Mouse (Mus musculus): ENCODE data around the gene Oas1g. TPM values are rescaled to one million over a fixed set of nuclear protein-coding genes. Genes with fewer than 3 reads are reported as not detected.
"Not testable (repeated sequence)": the region's sequence is repeated elsewhere in the genome, so short reads cannot be mapped to it uniquely, and the experiment has no call there.

Gene Oas1g
- total RNA-seq (2014; fragmentation: Nextera tagmentation) (2.5 TPM in 1 of 2 replicates, not detected in the other), total RNA-seq (2017) (not detected in 2 replicates)

DNA sequence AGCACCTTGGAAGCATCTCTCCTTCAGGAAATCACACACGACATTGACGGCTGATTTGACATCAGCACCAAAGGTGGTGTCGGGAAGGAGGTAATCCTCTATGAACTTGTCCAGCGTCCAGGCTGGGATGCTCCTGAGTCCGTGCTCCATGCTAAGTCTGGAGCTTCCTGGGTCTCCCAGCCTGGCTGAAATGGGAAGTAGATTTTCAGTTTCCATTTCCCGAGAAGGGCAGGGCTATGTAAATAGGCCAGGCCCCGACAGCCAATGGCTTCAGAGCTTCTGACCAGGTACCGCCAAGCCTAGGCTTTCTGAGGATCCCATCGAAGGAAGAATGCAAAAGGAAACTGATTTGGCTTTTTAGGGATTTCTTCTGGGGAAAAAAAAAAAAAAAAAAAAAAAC is at the start of gene Oas1g:
Gene Oas1g, minus strand, starts transcription at position 201 of the 400 bp plus-strand sequence.
- ATAC-seq (replicated peaks; ENCODE audit: low FRiP score, low TSS enrichment, poor library complexity, severe bottlenecking) = 0 out of 2 replicates have a peak, but pooled peaks have one; percentile 41

DNA sequence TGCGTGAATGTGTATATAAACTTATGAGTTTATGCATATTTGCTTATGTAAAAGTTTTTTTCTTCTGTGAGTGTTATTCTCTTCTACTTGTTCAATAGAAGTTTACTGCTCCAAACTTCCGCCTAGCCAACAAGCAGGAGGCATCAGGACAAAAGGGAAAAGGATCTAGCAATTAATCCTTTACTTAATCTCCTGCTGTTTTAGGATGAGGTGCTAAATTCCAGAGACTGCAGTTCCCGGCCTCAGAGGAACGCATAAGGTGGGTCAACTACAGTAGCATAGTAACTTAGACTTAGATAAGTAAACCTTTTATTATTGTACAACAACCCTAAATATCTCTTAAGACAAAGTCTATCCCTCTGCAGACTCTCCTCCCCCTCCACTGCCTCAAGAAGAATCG is 46.6 kb upstream of the Oas1g start:
- no peak for ATAC-seq (replicated peaks; ENCODE audit: low FRiP score, low TSS enrichment, poor library complexity, severe bottlenecking)

DNA sequence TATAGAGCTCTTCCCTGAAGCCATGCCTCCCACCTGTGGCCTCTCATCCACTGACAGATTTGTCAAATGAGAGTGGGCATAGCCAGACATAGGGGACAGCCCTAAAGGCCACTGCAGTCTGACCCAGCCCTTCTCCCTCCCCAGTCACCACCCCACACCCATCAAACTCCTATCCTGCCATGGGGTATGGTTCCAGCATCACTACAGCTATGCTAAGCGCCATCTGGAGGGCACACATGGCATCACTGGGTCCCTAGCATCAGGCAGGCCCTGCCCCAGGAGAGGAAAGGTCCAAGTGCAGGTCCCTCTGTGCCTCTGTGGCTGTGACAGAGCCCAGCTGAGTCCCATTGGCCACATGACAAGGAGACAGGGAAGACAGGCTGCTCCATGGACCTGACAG is 39.6 kb upstream of the Oas1g start:
- peak; percentile 71 for ATAC-seq (replicated peaks; ENCODE audit: low FRiP score, low TSS enrichment, poor library complexity, severe bottlenecking)

DNA sequence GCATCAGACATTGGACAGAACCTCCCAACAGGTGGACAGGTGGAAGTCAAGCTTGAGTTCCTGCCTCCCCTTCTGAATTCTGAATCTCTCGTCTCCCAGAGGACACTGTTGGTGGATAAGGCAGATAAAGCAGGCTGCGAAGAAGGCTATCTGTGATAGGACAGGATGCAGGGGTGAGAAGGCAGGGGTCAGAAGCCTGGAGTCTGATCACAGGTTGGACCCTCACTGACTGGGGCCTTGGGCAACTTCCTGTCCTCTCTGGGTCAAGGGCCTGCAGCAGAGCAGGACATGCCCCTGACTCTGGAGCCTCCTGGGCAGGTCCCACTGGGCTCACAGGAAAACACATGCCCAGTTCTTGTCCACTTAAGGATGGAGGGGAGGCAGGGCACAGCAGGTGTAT is 38.9 kb upstream of the Oas1g start:
- not testable (repeated sequence) for ATAC-seq (replicated peaks; ENCODE audit: low FRiP score, low TSS enrichment, poor library complexity, severe bottlenecking)

DNA sequence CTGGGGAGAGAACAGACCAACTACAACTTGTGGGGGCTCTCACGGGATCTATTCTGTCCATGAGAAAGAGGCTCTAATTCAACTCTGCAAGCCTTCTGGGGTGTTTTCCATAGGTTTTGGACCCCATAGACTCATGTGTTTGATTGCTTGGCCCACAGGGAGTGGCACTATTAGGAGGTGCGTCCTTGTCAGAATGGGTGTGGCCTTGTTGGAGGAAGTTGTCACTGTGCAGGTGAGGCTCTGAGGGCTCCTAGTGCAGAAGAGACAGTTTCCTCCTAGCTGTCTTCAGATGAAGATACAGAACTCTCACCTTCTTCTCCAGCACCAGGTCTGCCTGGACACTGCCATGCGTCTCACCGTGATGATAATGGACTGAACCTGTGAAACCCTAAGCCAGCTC is 37.1 kb upstream of the Oas1g start:
- ATAC-seq (replicated peaks; ENCODE audit: low FRiP score, low TSS enrichment, poor library complexity, severe bottlenecking) = not testable (repeated sequence)

DNA sequence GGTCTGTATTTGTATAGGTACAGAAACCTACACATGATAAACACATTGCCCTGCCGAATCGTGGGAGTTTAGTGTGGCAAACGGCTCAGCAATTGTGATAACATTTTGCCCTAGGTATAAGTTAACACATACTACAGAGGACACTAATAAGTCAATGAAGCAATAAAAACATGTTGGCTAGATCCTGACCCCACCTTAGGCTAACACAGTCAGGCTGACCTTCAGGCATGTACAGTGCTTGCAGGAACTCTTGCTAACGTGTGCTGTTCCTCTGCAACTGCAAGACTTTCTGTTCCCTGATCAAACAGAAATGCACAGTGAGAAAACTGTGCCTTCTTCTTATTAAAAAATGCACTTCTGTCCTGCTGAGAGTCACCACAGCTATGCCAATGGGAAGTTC is 36.6 kb upstream of the Oas1g start:
- ATAC-seq (replicated peaks; ENCODE audit: low FRiP score, low TSS enrichment, poor library complexity, severe bottlenecking) = no peak

DNA sequence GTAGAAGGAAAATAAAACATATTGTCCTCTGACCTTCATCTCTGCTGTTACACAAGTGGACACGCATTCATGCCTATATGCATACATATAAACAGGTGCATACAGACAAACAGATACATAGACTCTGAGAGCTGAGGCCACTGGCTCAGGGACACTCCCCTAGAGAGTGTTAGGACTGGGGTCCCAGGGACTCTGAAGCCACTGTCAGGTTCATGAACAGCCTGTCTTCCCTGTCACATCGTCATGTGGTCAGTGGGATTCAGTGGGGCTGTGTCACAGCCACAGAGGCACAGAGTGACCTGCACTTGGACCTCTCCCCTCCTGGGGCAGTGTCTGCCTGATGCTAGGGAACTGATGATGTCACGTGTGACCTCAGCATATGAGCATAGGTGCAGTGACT is 32.9 kb upstream of the Oas1g start:
- ATAC-seq (replicated peaks; ENCODE audit: low FRiP score, low TSS enrichment, poor library complexity, severe bottlenecking) = no peak

DNA sequence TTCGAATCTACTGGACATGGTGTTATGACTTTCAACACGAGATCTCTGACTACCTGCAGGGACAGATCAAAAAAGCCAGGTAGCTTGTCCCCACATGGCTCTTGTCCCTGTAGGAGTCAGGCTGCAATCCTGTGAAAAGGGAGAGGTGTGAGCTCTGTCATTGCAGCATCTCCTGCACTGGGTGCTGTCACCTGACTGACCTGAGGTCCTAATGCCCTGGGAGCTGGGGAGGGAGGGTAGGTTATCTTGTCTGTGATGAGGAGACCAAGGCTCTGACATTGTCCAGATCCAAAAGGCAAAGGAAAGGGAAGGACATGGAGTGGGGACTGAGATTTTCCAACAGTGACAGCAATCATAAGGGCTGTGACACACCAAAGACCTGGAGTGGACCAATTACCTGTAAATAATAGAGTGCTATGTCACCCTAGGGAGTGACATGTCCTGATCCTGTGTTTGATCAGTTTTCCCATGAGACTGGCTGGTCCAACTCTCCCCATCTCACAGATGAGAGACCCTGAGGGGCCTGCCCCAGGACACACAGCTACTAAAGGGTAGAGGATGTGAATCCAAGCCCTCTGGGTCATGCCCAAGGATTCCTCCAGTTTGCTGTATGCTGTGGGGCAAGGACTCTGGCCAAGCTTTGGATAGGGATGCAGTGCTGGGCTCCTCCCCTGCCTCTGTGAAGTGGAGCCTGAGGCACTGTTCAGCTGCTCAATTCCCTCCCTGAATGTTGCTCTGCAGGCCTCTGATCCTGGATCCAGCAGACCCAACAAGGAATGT is 31.9 kb upstream of the Oas1g start:
- not testable (repeated sequence) for ATAC-seq (replicated peaks; ENCODE audit: low FRiP score, low TSS enrichment, poor library complexity, severe bottlenecking)

DNA sequence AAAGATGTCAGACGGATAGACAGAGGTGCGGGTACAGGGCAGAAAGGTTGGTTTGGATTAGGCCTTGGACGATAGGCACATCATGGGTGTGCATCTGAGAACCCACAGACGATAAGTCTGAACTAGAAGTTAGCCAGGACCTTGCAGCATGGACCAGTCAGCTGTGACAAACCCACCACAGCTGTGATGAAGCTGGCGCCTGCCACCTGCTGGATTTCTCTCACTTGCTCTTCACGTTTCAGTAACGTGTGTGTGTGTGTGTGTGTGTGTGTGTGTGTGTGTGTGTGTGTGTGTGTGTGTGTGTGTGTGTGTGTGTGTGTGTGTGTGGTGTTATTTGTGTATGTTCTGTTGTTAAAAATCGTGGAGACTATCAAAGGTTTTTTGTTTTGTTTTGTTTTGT is 26.8 kb upstream of the Oas1g start, which contains the start of gene Oas1d:
Gene Oas1d, plus strand, starts transcription at position 333 of the 400 bp plus-strand sequence.
- not testable (repeated sequence) for ATAC-seq (replicated peaks; ENCODE audit: low FRiP score, low TSS enrichment, poor library complexity, severe bottlenecking)

DNA sequence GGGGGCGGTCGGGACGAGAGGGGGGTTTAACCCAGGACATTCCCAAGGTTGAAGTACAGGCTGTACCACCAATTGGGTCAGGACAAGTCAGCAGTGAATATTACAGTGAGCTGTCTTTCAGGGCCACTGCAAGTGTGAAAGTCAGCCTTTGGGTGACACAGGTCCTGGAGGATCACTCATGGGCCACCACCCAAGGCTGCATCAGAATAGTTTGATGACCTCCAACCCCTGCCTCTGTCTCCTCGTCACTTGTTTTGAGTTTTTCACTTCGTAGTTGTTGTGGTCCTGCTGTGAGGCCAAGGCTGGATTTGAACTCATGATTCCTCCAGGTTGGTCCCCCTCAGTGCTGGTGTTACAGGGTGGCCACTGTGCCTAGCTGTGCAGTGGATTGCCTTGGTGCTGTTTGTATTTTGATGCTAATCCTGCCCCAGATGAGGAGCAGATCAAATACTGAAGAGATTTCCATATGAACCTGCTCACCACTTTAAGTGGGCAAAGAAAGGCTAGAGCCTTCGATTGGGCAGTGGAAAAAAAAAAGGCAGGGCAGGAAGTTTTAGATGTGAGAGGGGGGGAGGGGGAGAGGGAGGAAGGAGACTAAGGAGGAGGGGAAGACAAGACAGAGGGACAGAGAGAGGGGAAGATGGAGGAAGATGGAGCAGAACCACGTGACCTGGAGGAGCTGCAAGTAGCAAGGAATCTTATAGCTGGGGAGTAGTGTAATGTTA is 20.9 kb upstream of the Oas1g start:
- no peak for ATAC-seq (replicated peaks; ENCODE audit: low FRiP score, low TSS enrichment, poor library complexity, severe bottlenecking)

DNA sequence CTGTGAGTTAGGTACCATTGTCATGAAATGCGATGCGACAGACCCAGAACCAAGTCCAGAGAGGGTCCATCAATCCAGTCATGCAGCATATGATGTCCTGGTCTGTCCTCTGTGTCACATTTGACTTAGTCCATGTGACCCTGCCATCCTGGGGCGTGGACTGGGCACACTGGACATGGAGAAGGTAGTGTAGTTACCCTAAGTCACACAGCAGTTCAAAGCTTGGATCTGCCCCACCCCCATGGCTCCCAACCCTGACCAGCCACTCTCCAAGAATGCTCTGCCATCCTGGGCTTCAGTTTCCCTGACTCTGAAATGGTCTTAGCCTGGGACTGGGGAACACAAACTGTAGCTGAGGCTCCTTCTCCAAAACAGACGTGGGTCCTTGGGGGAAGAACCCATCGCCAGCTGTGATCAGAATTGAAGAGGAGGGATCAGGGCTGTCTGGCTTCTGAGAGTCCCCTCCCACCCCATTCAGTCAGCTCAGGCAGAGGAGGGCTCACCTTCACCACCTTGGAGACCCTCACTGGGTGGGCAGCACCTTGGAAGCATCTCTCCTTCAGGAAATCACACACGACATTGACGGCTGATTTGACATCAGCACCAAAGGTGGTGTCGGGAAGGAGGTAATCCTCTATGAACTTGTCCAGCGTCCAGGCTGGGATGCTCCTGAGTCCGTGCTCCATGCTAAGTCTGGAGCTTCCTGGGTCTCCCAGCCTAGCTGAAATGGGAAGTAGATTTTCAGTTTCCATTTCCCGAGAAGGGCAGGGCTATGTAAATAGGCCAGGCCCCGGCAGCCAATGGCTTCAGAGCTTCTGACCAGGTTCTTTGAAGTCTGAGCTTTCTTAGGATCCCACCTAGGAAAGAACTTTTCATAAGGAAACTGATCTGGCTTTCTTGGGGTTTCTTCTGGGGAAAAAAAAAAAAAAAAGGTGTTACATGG is 19.6 kb upstream of the Oas1g start, which contains the start of gene Oas1a:
Gene Oas1a, minus strand, starts transcription at position 731 of the 943 bp plus-strand sequence.
- peak; percentile 60; the same call in 1 of the 2 replicates for ATAC-seq (replicated peaks; ENCODE audit: low FRiP score, low TSS enrichment, poor library complexity, severe bottlenecking)

DNA sequence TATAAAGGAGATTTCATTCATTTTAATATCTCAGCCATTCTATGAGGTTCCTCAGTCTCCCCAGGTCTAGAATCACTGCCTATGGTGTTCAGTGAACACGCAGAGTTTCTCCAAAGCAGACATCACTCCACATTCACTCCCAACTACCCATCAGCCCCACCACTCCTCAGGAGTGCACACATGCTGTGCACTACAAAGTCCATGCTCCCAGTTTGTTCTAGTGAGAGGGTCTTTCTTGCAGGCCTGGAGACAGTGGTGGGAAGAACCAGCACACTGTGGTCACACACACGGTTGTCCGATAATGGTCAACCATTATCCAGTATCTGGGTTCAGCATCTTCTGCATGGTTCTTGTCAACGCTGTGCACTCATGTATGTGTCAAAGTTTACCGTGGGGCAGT is 14.6 kb upstream of the Oas1g start:
- ATAC-seq (replicated peaks; ENCODE audit: low FRiP score, low TSS enrichment, poor library complexity, severe bottlenecking) = no peak

DNA sequence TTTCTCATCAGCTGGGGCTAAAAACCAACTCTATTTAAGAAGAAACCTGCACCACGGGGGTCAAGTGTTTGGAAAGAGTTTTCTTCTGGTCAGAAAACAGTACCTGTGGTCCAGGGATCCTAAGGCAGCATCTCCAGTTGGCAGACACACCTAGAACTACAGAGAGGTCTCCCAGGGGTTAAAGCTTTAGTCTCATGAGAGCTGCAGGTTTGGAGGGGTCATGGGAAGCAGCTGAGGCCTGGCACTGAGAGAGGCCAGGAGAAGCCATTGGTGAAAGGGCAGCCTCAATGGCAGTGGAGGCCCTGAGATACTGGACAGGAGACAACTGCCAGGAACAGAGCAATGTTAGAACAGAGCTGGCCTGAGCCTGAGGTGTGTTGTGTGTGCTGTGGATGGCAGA is 13.3 kb upstream of the Oas1g start:
- no peak for ATAC-seq (replicated peaks; ENCODE audit: low FRiP score, low TSS enrichment, poor library complexity, severe bottlenecking)

DNA sequence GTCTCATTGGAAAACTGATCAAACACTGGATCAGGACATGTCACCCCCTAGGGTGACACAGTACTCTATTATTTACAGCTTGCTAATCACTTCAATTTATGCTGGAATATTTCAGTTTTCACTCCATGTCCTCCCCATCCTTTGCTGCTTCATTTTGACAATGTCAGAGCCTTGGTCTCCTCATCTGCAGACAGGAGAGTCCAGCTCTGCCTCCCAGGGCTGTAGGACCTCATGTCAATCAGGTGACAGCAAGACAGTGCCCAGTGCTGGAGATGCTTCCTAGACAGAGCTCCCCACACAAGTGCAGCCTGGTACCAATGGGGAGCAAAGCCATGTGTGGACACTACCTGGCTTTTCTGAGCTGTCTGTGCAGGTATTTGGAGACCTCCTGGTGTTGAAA is 11.3 kb upstream of the Oas1g start:
- ATAC-seq (replicated peaks; ENCODE audit: low FRiP score, low TSS enrichment, poor library complexity, severe bottlenecking) = no peak

DNA sequence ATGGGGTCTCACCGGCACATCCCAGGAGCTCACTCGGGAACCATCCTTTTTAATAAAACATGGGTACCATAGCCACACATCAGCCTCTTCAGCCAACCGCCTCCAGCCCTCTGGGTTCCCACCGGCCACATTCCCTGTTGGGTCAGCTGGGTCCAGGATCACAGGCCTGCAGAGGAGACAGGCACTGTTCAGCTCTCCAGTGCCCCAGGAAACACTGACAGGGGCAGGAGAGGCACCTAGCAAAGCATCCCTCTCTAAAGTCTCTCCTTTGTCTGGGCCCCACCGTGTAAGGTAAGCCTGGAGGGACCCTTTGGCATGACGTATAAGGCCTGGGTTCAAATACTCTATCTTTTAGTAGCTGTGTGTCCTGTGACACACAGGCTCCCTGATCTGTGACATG is 10.9 kb upstream of the Oas1g start:
- ATAC-seq (replicated peaks; ENCODE audit: low FRiP score, low TSS enrichment, poor library complexity, severe bottlenecking) = no peak

DNA sequence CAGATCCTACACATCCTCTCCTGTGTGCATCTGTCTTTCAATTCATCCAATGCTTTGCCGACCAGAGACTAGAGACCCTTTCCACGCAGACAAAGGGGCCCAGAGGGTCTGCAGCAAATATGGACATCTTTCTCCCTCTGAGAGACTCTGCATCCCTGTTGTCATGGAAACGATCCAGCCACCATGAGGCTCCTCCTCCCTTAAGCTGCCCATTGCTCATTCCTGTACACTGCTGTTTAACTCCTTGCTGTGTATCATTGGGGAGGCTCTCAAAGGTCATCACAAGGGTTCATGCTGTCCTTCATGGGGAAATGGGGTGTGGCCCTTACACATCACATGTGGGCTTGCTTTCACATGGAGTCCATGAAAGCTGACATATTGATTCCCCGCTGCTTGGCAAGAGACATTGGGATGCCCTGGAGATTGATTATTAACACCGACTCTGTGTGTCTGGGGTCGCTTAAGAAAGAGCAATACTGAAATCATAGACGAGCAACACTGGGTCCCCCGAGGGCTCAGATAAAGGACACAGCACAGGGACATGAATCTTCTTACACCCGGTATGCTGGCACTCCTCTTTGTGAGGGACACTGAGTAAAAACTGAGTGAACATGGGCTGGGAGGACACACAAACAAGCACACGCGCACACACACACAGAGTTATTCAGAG is 8.0 kb upstream of the Oas1g start:
- no peak for ATAC-seq (replicated peaks; ENCODE audit: low FRiP score, low TSS enrichment, poor library complexity, severe bottlenecking)

DNA sequence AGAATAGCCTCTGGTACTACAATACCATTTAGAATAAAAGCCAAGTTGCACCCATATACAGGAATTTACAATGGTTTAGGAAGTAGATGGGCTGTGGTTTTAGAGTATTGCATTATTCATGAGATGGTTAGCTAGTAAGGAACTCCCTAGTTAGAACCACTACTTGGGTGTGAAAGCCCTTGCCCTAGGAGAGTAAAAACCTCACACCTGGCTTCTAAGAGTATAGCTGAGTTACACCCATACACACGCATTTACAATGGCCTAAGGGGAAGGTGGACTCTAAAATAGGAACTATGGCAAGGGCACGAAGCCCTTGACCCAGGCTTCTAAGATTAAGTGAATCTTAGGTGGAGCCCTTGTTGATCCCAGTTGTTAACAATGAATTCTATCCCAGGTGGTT is 7.3 kb upstream of the Oas1g start:
- ATAC-seq (replicated peaks; ENCODE audit: low FRiP score, low TSS enrichment, poor library complexity, severe bottlenecking) = not testable (repeated sequence)

DNA sequence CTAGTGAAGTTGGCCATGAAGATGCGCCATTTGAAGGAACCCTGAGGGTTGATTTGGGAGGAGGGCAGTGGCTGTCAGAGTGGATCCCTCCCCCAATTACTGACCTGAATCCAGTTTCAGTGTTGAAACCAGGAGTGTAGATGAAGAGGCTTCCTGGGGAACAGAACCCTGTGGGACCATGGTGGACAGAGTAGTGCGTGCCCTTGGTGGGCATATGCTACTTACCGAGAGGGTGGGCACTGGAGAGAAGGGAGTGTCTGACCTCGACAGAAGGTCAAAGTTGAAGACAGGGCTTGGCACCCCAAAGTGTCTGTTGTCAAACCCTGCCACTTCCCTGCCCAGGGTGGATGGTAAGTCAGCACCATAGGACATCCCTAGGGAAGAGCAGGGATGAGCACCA is 6.5 kb upstream of the Oas1g start:
- ATAC-seq (replicated peaks; ENCODE audit: low FRiP score, low TSS enrichment, poor library complexity, severe bottlenecking) = not testable (repeated sequence)

DNA sequence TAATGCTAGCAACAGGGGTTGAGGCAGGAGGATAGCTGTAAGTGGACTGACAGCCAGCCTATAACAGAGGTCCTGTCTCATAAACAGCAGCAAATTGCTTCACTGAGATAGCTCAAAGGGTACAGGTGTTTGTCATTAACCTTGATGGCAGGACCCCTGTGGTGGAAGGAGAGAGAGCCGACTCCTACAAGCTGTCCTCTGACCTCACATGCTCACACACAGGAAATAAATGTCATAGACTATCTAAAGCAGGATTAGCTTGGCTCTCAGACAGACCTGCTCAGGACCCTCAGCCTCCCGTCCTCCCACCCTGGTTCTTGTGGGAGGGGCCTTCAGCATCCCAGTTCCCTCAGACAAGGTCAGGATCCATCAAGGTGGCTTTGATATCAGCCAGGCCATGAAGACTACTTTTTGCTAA is 4.8 kb upstream of the Oas1g start:
- ATAC-seq (replicated peaks; ENCODE audit: low FRiP score, low TSS enrichment, poor library complexity, severe bottlenecking) = no peak

All from megakaryocyte-erythroid progenitor cell, adult 5-6 weeks (primary cell).